Mouse (Mus musculus): ENCODE measurements around the gene Kcnh5. TPM values are rescaled to one million over a fixed set of nuclear protein-coding genes. Genes with fewer than 3 reads are reported as not detected.

Kcnh5 gene
- polyA plus RNA-seq, 1 experiment from 2014 or later: not detected

- 74% methylated on average over 6 of the region's 6 CpGs for WGBS (ENCODE audit: insufficient replicate concordance)
- Histone ChIP-seq H3K36me3 (replicated peaks; ENCODE audit: insufficient read depth, low read length) (no peaks in the 10 kb centered on the region), H3K9ac (replicated peaks) (no peak overlapping the region), H3K4me3 (ENCODE audit: low read depth, low read length) (no peak overlapping the region), H3K4me1 (ENCODE audit: insufficient read depth) (no peaks in the 10 kb centered on the region), H3K27me3 (ENCODE audit: insufficient read depth, low read length) (no peaks in the 10 kb centered on the region), H3K27ac (ENCODE audit: low read depth) (no peak overlapping the region), H3K4me2 (ENCODE audit: low read depth, low read length) (no peak overlapping the region), H3K9me3 (ENCODE audit: low read length) (no peaks in the 10 kb centered on the region)
- no peak for DNase-seq
- TF ChIP-seq CTCF (IDR thresholded peaks at IDR 0.05; ENCODE audit: low read depth) (no peak), EP300 (IDR thresholded peaks at IDR 0.05; ENCODE audit: low read depth) (no peak)
- no peak for ATAC-seq
These were observed 275.8 kb downstream of the Kcnh5 start for GRCm38 (mm10) chr12:74901331-74901730.

- Histone ChIP-seq H3K4me2 (ENCODE audit: low read depth, low read length) (no peak overlapping the region), H3K9me3 (ENCODE audit: low read length) (no peaks in the 10 kb centered on the region), H3K4me3 (ENCODE audit: low read depth, low read length) (no peak overlapping the region), H3K36me3 (replicated peaks; ENCODE audit: insufficient read depth, low read length) (no peaks in the 10 kb centered on the region), H3K4me1 (ENCODE audit: insufficient read depth) (no peaks in the 10 kb centered on the region), H3K27ac (ENCODE audit: low read depth) (no peak overlapping the region), H3K27me3 (ENCODE audit: insufficient read depth, low read length) (no peaks in the 10 kb centered on the region), H3K9ac (replicated peaks) (no peak overlapping the region)
- ATAC-seq (no peak), DNase-seq (no peak)
- no peak for TF ChIP-seq CTCF (IDR thresholded peaks at IDR 0.05; ENCODE audit: low read depth)
- no peak for TF ChIP-seq EP300 (IDR thresholded peaks at IDR 0.05; ENCODE audit: low read depth)
These were observed 276.4 kb downstream of the Kcnh5 start for GRCm38 (mm10) chr12:74900777-74901176.

- Histone ChIP-seq H3K9me3 (ENCODE audit: low read length) (no peaks in the 10 kb centered on the region), H3K27ac (ENCODE audit: low read depth) (no peak overlapping the region), H3K27me3 (ENCODE audit: insufficient read depth, low read length) (no peaks in the 10 kb centered on the region), H3K4me3 (ENCODE audit: low read depth, low read length) (no peak overlapping the region), H3K9ac (replicated peaks) (no peak overlapping the region), H3K4me2 (ENCODE audit: low read depth, low read length) (no peak overlapping the region), H3K36me3 (replicated peaks; ENCODE audit: insufficient read depth, low read length) (no peaks in the 10 kb centered on the region), H3K4me1 (ENCODE audit: insufficient read depth) (no peaks in the 10 kb centered on the region)
- no peak for TF ChIP-seq EP300 (IDR thresholded peaks at IDR 0.05; ENCODE audit: low read depth)
- no peak for TF ChIP-seq CTCF (IDR thresholded peaks at IDR 0.05; ENCODE audit: low read depth)
- ATAC-seq (no peak), DNase-seq (no peak)
- WGBS (ENCODE audit: insufficient replicate concordance): 75% methylated on average over 4 of the region's 4 CpGs
These were observed 278.1 kb downstream of the Kcnh5 start for GRCm38 (mm10) chr12:74899055-74899454.

- Histone ChIP-seq H3K4me1 (ENCODE audit: insufficient read depth) (no peaks in the 10 kb centered on the region), H3K36me3 (replicated peaks; ENCODE audit: insufficient read depth, low read length) (no peaks in the 10 kb centered on the region), H3K27me3 (ENCODE audit: insufficient read depth, low read length) (no peaks in the 10 kb centered on the region), H3K27ac (ENCODE audit: low read depth) (no peak overlapping the region), H3K4me3 (ENCODE audit: low read depth, low read length) (no peak overlapping the region), H3K9me3 (ENCODE audit: low read length) (no peaks in the 10 kb centered on the region), H3K4me2 (ENCODE audit: low read depth, low read length) (no peak overlapping the region), H3K9ac (replicated peaks) (no peak overlapping the region)
- DNase-seq (no peak), ATAC-seq (no peak)
- WGBS (ENCODE audit: insufficient replicate concordance): 78% methylated on average over 9 of the region's 9 CpGs
- no peak for TF ChIP-seq CTCF (IDR thresholded peaks at IDR 0.05; ENCODE audit: low read depth)
- no peak for TF ChIP-seq EP300 (IDR thresholded peaks at IDR 0.05; ENCODE audit: low read depth)
These were observed 278.9 kb downstream of the Kcnh5 start for GRCm38 (mm10) chr12:74898211-74898610.

GRCm38 (mm10) chr12:74894870-74895423, 282.2 kb downstream of the Kcnh5 start:
- TF ChIP-seq EP300 (IDR thresholded peaks at IDR 0.05; ENCODE audit: low read depth): no peak
- TF ChIP-seq CTCF (IDR thresholded peaks at IDR 0.05; ENCODE audit: low read depth): no peak
- ATAC-seq (no peak), DNase-seq (no peak)
- no peaks in the 10 kb centered on the region for H3K36me3 ChIP-seq (replicated peaks; ENCODE audit: insufficient read depth, low read length)
- H3K27me3 ChIP-seq (ENCODE audit: insufficient read depth, low read length): no peaks in the 10 kb centered on the region
- H3K4me2 ChIP-seq (ENCODE audit: low read depth, low read length): no peak overlapping the region
- no peak overlapping the region for H3K9ac ChIP-seq (replicated peaks)
- H3K9me3 ChIP-seq (ENCODE audit: low read length): no peaks in the 10 kb centered on the region
- H3K4me3 ChIP-seq (ENCODE audit: low read depth, low read length): no peak overlapping the region
- no peaks in the 10 kb centered on the region for H3K4me1 ChIP-seq (ENCODE audit: insufficient read depth)
- 32% methylated on average over 11 of the region's 11 CpGs for WGBS (ENCODE audit: insufficient replicate concordance)
- no peak overlapping the region for H3K27ac ChIP-seq (ENCODE audit: low read depth)

GRCm38 (mm10) chr12:74889419-74889818, 287.7 kb downstream of the Kcnh5 start:
- Histone ChIP-seq H3K4me3 (ENCODE audit: low read depth, low read length) (no peak overlapping the region), H3K4me1 (ENCODE audit: insufficient read depth) (no peaks in the 10 kb centered on the region), H3K27ac (ENCODE audit: low read depth) (no peak overlapping the region), H3K36me3 (replicated peaks; ENCODE audit: insufficient read depth, low read length) (no peaks in the 10 kb centered on the region), H3K9ac (replicated peaks) (no peak overlapping the region), H3K4me2 (ENCODE audit: low read depth, low read length) (no peak overlapping the region), H3K9me3 (ENCODE audit: low read length) (no peaks in the 10 kb centered on the region), H3K27me3 (ENCODE audit: insufficient read depth, low read length) (no peaks in the 10 kb centered on the region)
- WGBS (ENCODE audit: insufficient replicate concordance): 59% methylated on average over 3 of the region's 3 CpGs
- TF ChIP-seq CTCF (IDR thresholded peaks at IDR 0.05; ENCODE audit: low read depth) (no peak), EP300 (IDR thresholded peaks at IDR 0.05; ENCODE audit: low read depth) (no peak)
- ATAC-seq: no peak
- DNase-seq: no peak

DNA sequence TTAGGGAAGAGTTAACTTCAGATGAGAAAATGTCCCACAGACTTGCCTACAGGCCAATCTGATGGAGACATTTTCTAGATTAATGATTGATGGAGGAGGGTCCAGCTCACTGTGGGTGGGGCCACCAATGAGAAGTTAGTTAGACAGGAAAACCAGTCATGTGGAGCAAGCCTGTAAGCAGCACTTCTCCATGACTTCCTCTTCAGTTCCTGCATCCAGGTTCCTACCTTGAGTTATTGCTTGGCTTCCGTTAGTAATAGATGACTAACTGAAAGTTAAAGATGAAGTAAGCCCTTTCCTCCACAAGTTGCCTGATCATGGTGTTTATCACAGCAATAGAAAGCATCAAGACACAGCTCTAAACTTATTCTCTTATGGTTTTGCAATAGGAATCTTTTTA, 290.1 kb downstream of the Kcnh5 start:
- no peaks in the 10 kb centered on the region for H3K27me3 ChIP-seq (ENCODE audit: insufficient read depth, low read length)
- no peak overlapping the region for H3K27ac ChIP-seq (ENCODE audit: low read depth)
- no peak for ATAC-seq
- 69% methylated on average over 1 of the region's 1 CpGs for WGBS (ENCODE audit: insufficient replicate concordance)
- TF ChIP-seq EP300 (IDR thresholded peaks at IDR 0.05; ENCODE audit: low read depth) (no peak), CTCF (IDR thresholded peaks at IDR 0.05; ENCODE audit: low read depth) (no peak)
- no peak overlapping the region for H3K4me2 ChIP-seq (ENCODE audit: low read depth, low read length)
- H3K36me3 ChIP-seq (replicated peaks; ENCODE audit: insufficient read depth, low read length): no peaks in the 10 kb centered on the region
- no peaks in the 10 kb centered on the region for H3K9me3 ChIP-seq (ENCODE audit: low read length)
- no peak for DNase-seq
- H3K4me3 ChIP-seq (ENCODE audit: low read depth, low read length): no peak overlapping the region
- H3K4me1 ChIP-seq (ENCODE audit: insufficient read depth): no peaks in the 10 kb centered on the region
- no peak overlapping the region for H3K9ac ChIP-seq (replicated peaks)
